Mouse (Mus musculus) urinary bladder, postnatal 0 days (tissue): Measurements from ENCODE around the gene Zfp287. TPM values are rescaled to one million over a fixed set of nuclear protein-coding genes. Genes with fewer than 3 reads are reported as not detected.

Source experiments
- polyA plus RNA-seq: library from polyadenylated mRNA; unstranded; fragments of >200 nt; fragmentation: Nextera tagmentation; extraction: Ambion mirVana; gene quantifications from 2 replicates; pipeline ENCODE4 v1.2.1, GENCODE M21; 2015

The Zfp287 gene
- 3.5 and 3.9 TPM in 2 replicates for polyA plus RNA-seq

DNA sequence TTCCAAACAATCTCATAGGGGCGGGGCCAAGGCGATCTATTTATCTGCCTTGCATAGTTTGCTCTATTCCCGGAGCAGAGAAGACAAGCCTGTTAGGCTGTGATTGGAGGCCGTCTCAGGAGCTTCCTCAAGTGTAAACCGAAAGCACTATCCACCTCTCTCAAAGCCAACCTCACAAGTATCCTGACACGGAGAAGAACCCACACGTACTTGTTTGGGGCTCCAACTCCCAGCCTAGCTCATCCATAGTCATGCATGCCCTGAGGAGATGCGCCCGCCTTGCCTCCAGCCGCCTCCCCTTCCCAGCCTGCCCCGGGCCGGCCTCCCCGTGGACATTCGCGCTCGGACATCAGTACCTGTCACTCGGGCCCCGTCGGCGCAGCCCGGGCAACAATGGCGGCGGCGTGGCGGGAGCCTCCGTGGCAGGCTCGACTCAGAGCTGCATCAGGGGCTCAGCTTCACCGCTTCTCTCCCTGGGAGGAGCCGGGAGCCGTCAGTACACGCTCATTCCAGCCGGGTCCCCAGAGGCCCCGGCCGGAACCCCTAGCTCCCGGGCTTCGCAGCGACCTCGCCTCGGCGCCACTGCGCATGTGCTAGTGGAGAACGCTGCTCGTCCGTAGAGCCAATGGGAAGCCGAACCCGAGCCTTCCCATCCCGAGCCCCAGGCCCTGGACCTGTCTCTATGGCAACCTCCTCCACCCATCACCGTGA is at the start of gene Zfp287:
Zfp287 (minus strand) TSS at position 595 of the 711 bp plus-strand sequence.

DNA sequence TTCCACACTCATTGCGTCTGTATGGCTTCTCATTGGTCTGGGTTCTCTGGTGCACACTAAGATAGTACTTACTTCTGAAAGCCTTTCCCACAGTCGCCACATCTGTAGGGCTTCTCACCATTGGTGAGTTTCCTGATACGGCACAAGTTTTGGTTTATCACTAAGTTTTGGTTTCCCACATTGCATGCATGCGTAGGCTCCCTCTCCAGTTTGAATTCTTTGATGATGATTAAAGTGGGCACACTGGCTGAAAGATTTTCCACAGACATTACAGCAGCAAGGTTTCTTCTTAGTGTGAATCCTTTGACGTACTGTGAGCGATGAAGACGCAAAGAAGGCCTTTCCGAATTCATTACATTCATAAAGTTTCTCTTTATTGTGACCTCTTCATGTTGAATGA is 21.1 kb upstream of the Zfp287 start, which contains the start of gene Gm10428:
Gm10428 (plus strand) TSS at position 321 of the 400 bp plus-strand sequence.

Other genes with a start within 250 kb of the Zfp287 start
- gene Cenpv, start 192.6 kb downstream of the Zfp287 start, polyA plus RNA-seq, result 6.0 and 6.4 TPM in 2 replicates
- gene Ubb, start 180.7 kb downstream of the Zfp287 start, polyA plus RNA-seq, result 1,838 and 1,941 TPM in 2 replicates
- gene Trpv2, start 157.4 kb downstream of the Zfp287 start, polyA plus RNA-seq, result 53.5 and 57.7 TPM in 2 replicates
- 11.7 and 12.9 TPM in 2 replicates for gene Lrrc75a, start 83.4 kb downstream of the Zfp287 start, polyA plus RNA-seq
- 43.9 and 47.7 TPM in 2 replicates for gene Mmgt2, start 83.2 kb downstream of the Zfp287 start, polyA plus RNA-seq
- gene Gm10428, start 21.2 kb upstream of the Zfp287 start, polyA plus RNA-seq, result not detected in 2 replicates
- gene Zfp286, start 57.6 kb upstream of the Zfp287 start, polyA plus RNA-seq, result 4.0 and 4.8 TPM in 2 replicates
- gene Trim16, start 88.3 kb upstream of the Zfp287 start, polyA plus RNA-seq, result 22.9 and 29.0 TPM in 2 replicates
- gene Fbxw10, start 115.2 kb upstream of the Zfp287 start, polyA plus RNA-seq, result 0.20 and 0.53 TPM in 2 replicates
- 53.7 and 56.3 TPM in 2 replicates for gene Tvp23b, start 147.6 kb upstream of the Zfp287 start, polyA plus RNA-seq
- gene Cdrt4, start 219.3 kb upstream of the Zfp287 start, polyA plus RNA-seq, result not detected in 2 replicates